8 mouse cellular contexts compared by ENCODE assay signal in genomic region chr7:67952777-67953700, GRCm38 (mm10). TPM values are rescaled to one million over a fixed set of nuclear protein-coding genes. Genes with fewer than 3 reads are reported as not detected.
DNase-seq lines count a peak whose midpoint lies in the region; ATAC-seq and TF ChIP-seq lines count a peak whose summit lies in the region.

Gene Igf1r (plus strand): TSS chr7:67952827.

- H3K4me2 ChIP-seq in forebrain, embryonic 11.5 days (ENCODE audit: low read depth, low read length, severe bottlenecking), result peak within 1 kb of the TSS; percentile 98

- H3K4me1 ChIP-seq in ES-E14 (ENCODE audit: control insufficient read depth in 2 of 2, insufficient read depth in 2 of 2, low read length in 2 of 2, poor library complexity in 1 of 2), result peaks cover 0 to 13% of the 10 kb centered on the region in 2 experiments; a peak in 1 of 4 replicates
- peaks cover 13% of the 10 kb centered on the region for H3K4me1 ChIP-seq in bone marrow macrophage, adult 2 months (ENCODE audit: control insufficient read depth, insufficient read depth, low read length)
- H3K4me1 ChIP-seq in forebrain, embryonic 11.5 days (replicated peaks; ENCODE audit: control insufficient read depth, insufficient read depth, low read length), result peaks cover 7% of the 10 kb centered on the region; the same call in 1 of the 2 replicates

- H3K9me3 ChIP-seq in ES-E14 (ENCODE audit: control insufficient read depth, insufficient read depth, low read depth, low read length), result no peaks in the 10 kb centered on the region
- no peaks in the 10 kb centered on the region for H3K9me3 ChIP-seq in forebrain, embryonic 11.5 days (ENCODE audit: control insufficient read depth, low read length)

- ATAC-seq in forebrain, embryonic 11.5 days (replicated peaks; ENCODE audit: low FRiP score), result no peak
- no peak for ATAC-seq in monocyte, adult 5-6 weeks (replicated peaks; ENCODE audit: insufficient number of reproducible peaks, low FRiP score, low TSS enrichment, poor library complexity, severe bottlenecking)

- intact Hi-C loops in heart, postnatal 36 days (cut with DNase I), result loop anchor here (10.0 kb wide), 1 partner anchor 278 kb away; no protein-coding TSS in a partner anchor

- no peaks in the 10 kb centered on the region for H3K36me3 ChIP-seq in ES-E14 (ENCODE audit: control insufficient read depth, insufficient read depth, low read length, poor library complexity, severe bottlenecking)
- H3K36me3 ChIP-seq in forebrain, embryonic 11.5 days (ENCODE audit: control insufficient read depth, insufficient read depth, low read length), result no peaks in the 10 kb centered on the region

- H3K27ac ChIP-seq in ES-E14 (ENCODE audit: insufficient read depth, low read depth, low read length, poor library complexity, severe bottlenecking), result peak within 1 kb of the TSS; percentile 71; the same call in 1 of the 2 replicates
- H3K27ac ChIP-seq in bone marrow macrophage, adult 2 months (ENCODE audit: insufficient read depth, low read depth, low read length), result peak within 1 kb of the TSS; percentile 89
- peak within 1 kb of the TSS; percentile 99 for H3K27ac ChIP-seq in forebrain, embryonic 11.5 days (ENCODE audit: low read depth, low read length)

- no peak for TF ChIP-seq POLR2A in bone marrow macrophage, adult 2 months (IDR thresholded peaks at IDR 0.05; ENCODE audit: borderline replicate concordance, low read depth, low read length)

- H3K27me3 ChIP-seq in forebrain, embryonic 11.5 days (ENCODE audit: control insufficient read depth, insufficient read depth, low read length), result no peaks in the 10 kb centered on the region

- DNase-seq in ES-E14 (ENCODE audit: low read depth, low spot score), result no peak
- DNase-seq in forebrain, embryonic 11.5 days (ENCODE audit: low spot score), result peak; percentile 78
- peak; percentile 52 to 67 for DNase-seq in heart, postnatal 36 days
- DNase-seq in layer of hippocampus, postnatal 10 days (ENCODE audit: low spot score in 2 of 2), result peak; percentile 46 to 59
- peak; percentile 40 for DNase-seq in lung, postnatal 14 days
- DNase-seq in retina, postnatal 1 day, result peak; percentile 66

- whole genome bisulfite sequencing in forebrain, embryonic 11.5 days, result under 1% methylated on average over 62 of the region's 62 CpGs

- H3K9ac ChIP-seq in ES-E14 (ENCODE audit: insufficient read depth, low read depth, low read length, poor library complexity, severe bottlenecking), result peak within 1 kb of the TSS; percentile 88
- peak within 1 kb of the TSS; percentile 96 for H3K9ac ChIP-seq in forebrain, embryonic 11.5 days (ENCODE audit: low read length)

- TF ChIP-seq CTCF in bone marrow macrophage, adult 2 months (IDR thresholded peaks at IDR 0.05; ENCODE audit: low read depth, low read length), result no peak

- in situ Hi-C loops in ES-E14 (cut with MboI; ENCODE audit: low sequenced_read_pairs in 2 of 2, unreplicated experiment in 2 of 2), result loop anchor here in 1 of 2 experiments (10.0 kb wide), 1 partner anchor 182 kb away; no protein-coding TSS in a partner anchor

- peak within 1 kb of the TSS; percentile 76 to 93 for H3K4me3 ChIP-seq in ES-E14 (ENCODE audit: insufficient read depth in 1 of 2, low read depth in 1 of 2, low read length in 2 of 2, poor library complexity in 1 of 2, severe bottlenecking in 1 of 2)
- H3K4me3 ChIP-seq in bone marrow macrophage, adult 2 months (ENCODE audit: insufficient read depth, low read length), result peak within 1 kb of the TSS; percentile 91
- H3K4me3 ChIP-seq in forebrain, embryonic 11.5 days (ENCODE audit: low read depth, low read length), result peak within 1 kb of the TSS; percentile 62

TF ChIP-seq in ES-E14, 5 proteins besides CTCF, POLR2A, EP300 and RAD21:
- no peak for TF ChIP-seq HCFC1 (IDR thresholded peaks at IDR 0.05; ENCODE audit: borderline replicate concordance, insufficient read depth, low read length)
- TF ChIP-seq ZNF384 (IDR thresholded peaks at IDR 0.05; ENCODE audit: low read depth, low read length), result no peak

RNA-seq across cellular contexts. Expression of gene Igf1r, which starts in this region (rescaled TPM):
- total RNA-seq in ES-E14 (2012; rRNA removed), result 23.5 and 37.9 TPM in 2 replicates
- polyA plus RNA-seq in bone marrow macrophage, adult 2 months (2012; ENCODE audit: insufficient read depth, insufficient read length, missing spikeins), result 5.4 and 6.0 TPM in 2 replicates
- polyA plus RNA-seq in forebrain, embryonic 11.5 days (2014; fragmentation: Nextera tagmentation; extraction: Ambion mirVana), result 17.7 and 18.3 TPM in 2 replicates
- 10 to 100 TPM; 15.4 to 21.1 TPM for total RNA-seq in heart, postnatal 36 days (2021)
- 10 to 100 TPM; 34.3 to 34.5 TPM for total RNA-seq in layer of hippocampus, postnatal 10 days (2021)
- 7.3 to 13.2 TPM (median 9.1 TPM) in 3 replicates for total RNA-seq in monocyte, adult 5-6 weeks (2017)
